Mouse (Mus musculus) adrenal gland, adult 8-10 months (tissue): ENCODE results near the gene Fev. TPM values are rescaled to one million over a fixed set of nuclear protein-coding genes. Genes with fewer than 3 reads are reported as not detected.

Experiments used
- DNase-seq: peaks from one replicate; pipeline ENCODE4 v3.0.0; 2022
- total RNA-seq, 4 experiments: library from RNA; stranded (reverse); gene quantifications; 2 replicates each; pipeline ENCODE4 v1.2.4; 2022

Gene Fev
- total RNA-seq, 4 experiments from 2014 or later: 0.93 to 6.3 (median 2.8) TPM

DNA sequence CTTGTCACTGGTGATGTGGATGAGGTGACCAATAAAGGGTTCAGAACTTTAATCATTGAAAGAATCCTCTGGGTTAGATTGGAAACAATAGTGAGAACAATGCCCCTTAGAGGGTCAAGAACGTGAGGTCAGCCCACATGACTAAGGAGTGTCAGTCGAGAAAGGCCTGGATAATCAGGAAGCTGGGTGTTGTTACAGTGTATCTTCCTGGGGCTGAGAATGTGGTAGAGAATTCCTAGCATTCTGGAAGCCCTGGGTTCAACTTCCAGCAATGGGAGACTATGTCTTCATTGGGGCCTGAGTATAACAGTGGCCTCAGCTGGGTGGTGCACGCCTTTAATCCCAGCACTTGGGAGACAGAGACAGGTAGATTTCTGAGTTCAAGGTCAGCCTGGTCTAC lies 8.0 kb downstream of the Fev start:
- DNase-seq: no peak

DNA sequence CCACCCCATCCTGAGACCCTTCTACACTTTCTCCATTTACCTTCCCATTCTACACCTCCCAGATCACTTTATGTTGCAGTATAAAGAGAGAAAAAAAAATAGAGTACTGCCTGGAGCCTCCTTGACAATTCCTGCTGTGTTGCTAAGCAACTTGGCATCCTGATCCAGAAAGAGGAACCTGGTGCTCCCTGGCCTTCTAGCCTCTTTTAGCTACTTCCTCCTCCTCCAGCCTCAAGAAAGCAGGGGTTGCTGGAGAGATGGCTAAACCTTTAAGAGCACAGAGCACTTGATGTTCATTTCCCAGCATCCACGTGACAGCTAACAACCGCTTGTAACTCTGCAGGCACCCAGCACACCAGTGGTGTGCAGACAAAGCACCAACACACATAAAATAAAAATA lies 13.0 kb downstream of the Fev start:
- no peak for DNase-seq

DNA sequence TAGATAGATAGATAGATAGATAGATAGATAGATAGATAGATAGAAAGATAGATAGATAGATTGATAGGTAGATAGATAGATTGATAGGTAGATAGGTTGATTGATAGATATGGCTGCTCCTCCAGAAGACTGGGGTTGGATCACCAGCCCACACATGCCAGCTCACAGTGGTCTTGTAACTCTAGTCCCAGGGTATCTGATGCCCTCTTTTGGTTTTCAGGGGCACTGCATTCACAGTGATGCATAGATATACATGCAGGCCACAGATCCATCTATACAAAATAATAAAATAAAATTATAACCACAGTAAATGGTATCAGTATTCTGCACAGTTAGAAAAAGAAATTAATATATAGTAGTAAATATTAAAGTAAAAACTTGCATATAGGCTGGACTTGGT lies 23.4 kb downstream of the Fev start:
- DNase-seq: no peak

DNA sequence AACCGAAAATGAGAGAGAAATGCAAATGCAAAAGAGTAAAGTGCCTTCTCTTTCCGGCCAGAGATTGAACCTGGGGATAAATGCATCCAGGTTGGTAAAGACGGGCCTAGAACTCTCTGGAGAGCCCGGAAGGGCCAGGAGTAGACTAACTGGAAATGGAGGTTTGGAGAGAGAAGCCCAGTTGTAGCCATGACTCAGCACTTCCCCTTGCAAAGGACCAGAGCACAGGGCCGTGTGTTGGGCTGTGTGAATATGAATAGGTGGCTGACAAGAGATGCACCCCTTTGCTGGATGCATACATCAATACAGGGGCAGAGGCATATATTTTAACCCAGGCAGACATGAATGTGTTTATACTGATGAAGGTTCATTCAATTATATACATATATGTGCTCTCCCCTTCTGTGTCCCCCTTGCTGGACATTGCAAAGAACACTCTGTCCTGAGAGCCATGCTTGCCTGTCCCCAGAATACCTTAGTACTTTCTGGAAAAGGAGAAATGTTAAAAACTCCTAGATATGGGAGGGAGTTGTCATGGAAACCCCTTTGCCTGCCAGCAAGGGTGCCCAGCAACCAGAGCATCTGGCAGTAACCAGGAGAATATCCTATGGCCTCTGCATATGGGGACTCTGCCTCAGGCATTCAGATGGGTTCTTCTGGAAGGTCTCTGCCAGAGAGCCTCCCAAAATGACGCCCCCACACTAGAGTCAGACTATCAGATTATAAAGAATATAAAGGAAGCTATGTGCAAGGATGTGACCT lies 25.8 kb downstream of the Fev start:
- DNase-seq: no peak

DNA sequence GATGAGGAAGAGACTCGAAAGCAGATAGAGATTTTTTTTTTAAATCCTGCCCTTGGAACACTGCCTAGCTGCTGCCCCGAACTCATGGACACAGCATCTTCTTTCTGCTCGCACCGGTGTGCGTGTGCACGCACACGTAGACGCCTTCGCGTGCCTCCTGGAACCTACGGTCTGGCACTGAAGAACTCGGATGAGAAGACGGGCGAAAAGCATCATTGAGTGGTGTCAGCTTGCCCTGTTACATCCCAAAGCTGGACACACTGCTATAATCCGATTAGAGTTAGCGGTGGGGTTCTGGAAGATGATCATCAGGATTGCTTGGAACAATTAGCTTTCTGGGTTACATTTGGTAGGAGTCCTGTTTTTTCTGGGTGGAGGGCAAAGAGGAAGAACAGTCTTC lies 26.4 kb downstream of the Fev start:
- no peak for DNase-seq

DNA sequence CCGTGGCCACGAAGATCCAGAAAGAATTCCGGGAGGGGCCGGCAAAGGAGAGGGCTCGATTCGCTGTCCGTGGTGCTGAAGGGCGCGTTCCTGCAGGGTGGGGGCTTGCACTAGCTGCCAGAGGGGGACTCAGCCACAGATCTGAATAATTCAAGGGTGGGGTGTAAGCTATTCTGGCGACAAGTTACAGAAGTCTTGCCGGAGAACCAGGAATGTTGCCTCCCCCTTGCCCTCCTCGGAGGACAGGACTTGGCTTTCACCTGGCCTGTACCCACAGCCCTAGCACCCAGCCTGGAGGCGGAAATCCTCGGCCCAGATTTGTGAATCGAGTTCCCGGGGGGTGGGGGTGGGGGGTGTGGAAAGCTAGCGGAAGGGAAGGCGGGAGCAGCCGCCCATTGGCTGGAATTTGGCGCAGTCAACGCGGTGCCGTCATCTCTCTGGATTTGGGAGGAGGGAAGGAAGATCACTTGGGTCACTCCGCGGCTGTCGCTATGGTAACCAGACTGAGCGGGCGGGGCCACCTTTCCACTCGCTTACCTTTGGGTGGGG lies 27.0 kb downstream of the Fev start:
- DNase-seq: peak; percentile 74

DNA sequence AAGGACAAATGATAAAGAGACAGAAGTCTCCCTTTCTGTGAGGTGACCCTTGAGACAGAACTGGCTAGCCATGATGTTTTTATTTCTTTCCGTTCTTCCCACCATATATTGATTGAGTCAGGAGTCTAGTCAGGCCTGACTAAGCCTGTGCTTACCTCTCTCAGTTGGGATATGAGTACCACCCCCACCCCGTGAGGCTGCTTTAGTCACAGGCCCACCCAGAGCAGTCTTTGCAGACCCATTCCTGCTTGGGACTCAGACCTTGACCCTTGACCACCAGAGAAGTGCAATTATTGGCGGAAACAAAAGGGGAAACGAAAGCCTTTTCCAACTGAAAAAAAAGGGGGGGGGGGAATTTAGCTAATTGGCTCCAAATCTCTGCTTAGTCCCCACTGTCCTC lies 27.5 kb downstream of the Fev start:
- no peak for DNase-seq

DNA sequence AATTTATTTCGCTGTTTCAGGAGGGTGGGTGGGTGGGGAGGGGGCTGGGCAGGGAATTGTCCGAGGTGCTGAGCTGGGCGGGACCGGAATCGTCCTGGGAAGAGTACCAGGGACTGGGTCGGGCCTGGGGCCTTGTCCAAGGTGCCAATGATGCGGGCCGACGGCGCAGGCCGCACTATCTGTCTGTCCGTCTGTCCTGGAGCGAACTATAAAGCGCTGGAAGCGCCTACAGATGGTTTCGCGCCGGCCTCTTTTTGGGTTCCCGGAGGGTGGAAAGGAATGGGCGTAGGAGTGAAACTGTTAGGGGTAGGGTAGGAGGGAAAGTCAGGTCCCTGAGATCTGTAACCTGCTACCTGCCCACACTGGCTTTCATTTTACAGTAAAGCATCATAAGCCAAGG lies 28.0 kb downstream of the Fev start:
- DNase-seq: no peak

DNA sequence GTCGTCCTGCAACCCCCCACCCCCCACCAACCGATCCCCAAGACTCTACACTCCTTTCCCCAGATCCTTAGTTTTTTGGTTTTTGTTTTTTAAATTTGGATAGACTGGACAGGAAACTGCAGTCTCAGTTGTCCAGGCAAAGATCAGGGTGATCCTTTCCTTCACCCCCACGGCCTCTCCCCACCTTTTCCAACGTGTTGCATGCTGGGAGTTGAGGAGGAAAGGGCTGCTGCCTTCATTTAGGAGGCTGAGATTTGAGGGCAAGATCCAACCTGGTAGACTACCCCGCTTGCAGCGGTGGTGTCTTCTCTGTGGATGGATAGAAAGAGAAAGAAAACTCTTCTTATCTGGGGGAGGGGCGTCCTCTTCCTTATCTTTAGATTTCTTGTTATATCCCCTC lies 28.4 kb downstream of the Fev start:
- DNase-seq: no peak

DNA sequence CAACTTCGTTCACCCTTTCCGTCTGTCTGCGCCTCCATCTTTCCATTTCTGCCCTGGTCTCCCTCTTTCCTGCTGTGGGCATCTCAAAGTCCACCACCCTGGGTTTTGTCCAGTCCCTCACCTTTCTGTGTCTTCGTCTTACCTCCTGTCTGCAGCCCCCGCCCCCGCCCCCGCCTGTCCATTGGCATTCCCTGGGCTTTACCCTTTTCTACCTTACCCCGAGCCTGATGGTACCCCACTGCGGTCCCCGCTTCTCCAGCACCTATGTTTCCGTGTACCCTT lies 28.8 kb downstream of the Fev start:
- no peak for DNase-seq

DNA sequence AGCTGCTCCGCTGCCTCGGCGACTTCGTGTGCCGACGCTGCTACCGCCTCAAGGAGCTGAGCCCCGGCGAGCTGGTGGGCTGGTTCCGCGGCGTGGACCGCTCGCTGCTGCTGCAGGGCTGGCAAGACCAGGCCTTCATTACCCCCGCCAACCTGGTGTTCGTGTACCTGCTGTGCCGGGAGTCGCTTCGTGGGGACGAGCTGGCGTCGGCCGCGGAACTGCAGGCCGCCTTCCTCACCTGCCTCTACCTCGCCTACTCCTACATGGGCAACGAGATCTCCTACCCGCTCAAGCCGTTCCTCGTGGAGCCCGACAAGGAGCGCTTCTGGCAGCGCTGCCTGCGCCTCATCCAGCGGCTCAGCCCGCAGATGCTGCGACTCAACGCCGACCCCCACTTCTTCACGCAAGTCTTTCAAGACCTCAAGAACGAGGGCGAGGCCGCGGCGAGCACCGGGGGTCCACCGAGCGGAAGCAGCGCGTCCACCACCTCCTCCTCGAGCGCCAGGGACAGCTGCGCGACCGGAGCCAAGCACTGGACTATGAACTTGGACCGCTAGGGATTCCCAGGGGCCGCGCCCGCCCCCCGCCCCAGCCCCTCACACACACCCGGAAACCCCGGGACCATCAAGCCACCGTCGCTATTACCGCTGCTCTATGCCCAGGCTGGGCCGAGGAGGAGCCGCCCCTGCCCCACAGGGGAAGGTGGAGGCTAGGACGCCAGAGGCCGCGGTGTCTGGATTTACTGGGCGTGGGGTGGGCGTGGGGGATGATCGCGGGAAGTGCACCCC lies 29.4 kb downstream of the Fev start:
- no peak for DNase-seq

DNA sequence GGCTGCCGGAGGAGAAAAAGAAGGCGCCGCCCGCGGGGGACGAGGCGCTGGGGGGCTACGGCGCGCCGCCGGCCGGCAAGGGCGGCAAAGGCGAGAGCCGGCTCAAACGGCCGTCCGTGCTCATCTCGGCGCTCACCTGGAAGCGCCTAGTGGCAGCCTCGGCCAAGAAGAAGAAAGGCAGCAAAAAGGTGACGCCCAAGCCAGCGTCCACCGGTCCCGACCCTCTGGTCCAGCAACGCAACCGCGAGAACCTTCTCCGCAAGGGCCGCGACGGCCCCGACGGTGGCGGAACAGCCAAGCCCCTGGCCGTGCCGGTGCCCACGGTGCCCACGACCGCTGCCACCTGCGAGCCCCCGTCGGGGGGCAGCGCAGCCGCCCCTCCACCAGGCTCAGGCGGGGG lies 30.1 kb downstream of the Fev start:
- DNase-seq: no peak

DNA sequence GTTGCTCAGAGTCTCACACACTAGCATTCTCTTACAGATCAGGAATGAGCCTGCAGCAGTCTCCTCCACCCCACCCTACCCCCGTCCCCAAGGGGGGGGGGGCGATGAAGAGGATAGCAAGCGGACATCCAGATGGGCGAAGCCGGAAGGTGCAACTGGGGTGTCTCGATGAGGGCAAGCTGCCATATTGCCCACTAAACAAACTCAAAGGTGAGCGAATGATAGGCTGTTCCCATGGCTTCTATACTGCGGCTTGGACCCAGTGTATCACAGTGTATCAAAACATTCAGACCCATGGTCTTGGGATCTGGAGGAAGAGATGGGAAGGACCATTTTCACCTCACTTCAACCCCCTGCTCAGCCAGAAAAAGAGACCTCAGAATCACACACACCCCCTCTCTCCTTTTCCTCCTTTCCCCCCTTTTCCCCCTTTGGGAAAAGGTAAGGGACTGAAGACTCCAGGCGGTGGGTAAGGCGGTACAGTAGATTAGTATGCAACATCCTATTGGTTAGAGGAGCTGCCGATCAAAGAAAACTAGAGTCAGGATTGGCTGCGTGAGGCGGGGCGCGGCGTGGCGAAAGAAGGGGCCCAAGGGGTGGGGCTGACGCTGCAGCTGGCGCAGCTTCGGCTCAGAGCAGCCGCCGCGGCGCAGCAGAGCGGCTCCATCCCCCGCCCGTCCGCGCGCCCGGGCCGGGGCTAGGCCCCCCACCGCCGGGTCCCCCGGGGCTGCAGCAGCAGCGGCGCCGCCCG lies 30.7 kb downstream of the Fev start, which contains the start of gene Cdk5r2:
Gene Cdk5r2 (plus strand): TSS at position 629 of the 751 bp plus-strand sequence.
- peak; percentile 79 for DNase-seq

DNA sequence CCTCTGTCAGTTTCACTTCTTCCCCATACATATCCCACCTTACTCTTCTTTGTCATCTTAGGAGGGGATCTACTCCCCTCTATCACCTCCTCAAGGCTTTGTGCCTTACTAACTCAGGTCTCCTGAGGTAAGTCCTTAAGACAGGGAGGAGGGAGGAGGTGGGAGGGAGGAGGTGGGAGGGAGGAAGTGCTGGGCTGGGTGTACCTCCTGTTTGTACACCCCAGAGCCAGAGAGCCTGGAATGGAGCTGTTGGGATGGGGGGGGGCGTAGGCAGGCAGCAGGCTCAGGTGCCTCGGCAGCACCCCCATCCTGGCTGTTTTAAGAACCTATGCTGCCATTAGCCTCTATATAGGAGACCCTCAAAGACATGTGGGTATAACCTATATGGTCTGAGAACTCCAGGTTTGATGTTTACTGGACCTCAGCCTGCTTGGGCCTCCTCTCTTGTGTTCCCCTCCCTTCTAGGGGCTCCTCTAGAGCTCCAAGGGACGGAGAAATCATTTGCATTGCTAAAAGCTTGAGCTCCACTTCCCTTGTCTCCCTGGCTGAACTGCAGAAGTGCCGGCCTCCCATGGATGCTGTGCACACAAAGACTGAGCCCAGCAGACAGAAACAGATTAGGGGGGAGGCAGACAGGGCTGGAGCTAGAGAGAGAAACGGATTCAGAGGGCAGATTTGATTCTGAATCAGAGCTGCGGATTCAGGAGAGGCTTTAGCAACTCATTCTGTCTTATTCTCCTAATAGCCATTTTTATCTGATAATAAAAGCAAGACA lies 34.0 kb downstream of the Fev start:
- no peak for DNase-seq

DNA sequence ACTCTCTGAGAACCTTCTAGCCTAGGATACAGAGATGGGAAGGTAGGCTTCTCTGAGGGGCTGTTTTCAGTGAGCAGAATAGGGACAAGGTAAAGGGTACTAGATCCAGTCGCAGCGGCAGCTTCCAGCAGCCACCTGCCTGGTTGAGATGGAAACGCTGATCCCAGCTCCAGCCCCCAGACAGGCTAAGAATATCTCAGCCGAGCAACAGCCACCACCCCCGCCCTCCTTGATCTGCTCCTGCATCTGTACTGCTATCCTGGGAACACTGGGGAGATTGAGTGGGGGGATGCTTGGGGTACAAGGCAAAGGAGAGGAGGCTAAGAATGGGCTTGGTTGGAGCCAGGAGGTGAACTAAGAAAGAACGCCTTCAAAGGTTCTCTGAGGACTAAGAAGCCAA lies 35.0 kb downstream of the Fev start:
- no peak for DNase-seq

DNA sequence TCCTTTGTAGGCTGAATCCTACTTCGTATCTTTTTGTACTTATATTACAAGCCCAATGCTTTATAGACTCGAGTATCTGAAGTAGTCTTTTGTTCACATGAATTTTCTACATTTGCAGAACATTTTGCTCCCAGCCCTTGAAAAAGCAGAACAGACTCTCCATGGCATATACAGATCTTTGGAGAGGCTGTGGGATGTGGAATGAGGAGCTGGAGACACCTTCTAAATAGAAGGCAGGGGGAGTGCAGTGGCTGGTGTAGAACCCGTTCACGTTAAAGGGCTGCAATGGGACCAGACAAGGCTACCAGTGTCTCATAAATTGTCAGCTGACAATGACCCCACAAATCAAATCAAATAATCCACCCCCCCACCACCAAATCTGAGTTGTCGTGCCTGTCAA lies 36.3 kb downstream of the Fev start:
- DNase-seq: no peak

DNA sequence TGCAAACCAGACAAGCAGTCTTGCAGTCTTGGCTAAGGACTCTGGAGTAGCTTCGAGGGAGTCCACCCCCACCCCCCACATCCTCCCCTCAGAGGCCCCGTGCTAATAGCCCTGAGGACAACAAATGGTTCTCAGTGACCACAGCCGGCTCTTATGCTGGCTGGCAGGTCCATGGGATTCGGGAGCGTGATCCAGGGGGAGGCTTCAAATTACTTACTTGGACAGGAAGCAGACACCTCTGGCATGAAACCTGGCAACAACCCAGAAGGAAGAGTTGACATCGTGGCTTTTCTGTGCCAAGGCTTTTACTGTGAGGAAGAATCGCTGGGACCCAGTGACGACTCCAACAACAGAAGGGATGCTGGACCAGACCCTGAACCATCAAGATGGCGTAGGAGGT lies 38.9 kb downstream of the Fev start:
- no peak for DNase-seq

DNA sequence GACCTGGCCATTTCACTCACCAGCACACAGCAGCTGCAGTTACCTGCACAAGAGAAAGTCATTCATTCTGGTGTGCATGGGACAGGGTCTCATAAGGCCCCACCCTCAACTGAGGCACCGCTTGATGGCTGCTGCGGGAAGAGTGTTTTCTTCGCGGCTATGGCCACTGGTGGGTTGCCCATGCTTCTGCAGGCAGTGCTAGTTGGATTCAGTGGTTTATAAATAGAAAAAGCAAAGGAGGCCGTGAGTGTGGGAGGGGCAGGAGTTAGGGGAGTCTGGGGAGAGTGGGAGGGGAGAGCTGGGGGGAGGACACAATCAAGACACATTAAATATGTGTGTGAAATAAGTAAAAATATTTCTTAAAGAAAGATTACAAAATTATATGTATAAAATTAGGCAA lies 42.1 kb downstream of the Fev start:
- no peak for DNase-seq

DNA sequence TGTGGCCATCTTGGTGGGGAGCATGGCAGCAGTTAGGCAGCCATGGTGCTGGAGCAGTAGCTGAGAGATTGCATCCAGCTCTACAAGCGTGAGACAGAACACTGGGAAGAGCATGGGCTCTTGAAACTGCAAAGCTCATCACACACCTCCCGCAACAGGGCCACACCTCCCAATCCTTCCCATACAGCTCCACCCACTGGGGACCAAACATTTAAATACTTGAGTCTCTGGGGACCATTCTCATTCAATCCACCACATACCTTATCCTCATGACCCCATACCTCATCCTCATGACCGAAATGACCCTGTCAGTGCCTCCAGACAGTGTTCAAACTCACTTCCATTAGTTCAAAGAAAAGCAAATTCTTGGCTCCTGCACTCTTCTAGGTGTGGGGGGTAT lies 52.0 kb downstream of the Fev start:
- DNase-seq: no peak
